Mouse (Mus musculus) liver, postnatal 0 days (tissue): ENCODE data around the gene Rnf144b.

ENCODE experiments used
- CTCF ChIP-seq: sonication (generic); IDR thresholded peaks from 2 replicates; pipeline ENCODE4 v1.5.1; 2016; ENCODE audit warnings: antibody characterized with exemption, low read depth
- EP300 ChIP-seq: IDR thresholded peaks from 2 replicates; pipeline ENCODE4 v1.6.1; 2016; ENCODE audit warnings: antibody characterized with exemption, low read depth, mild to moderate bottlenecking

GRCm38 (mm10) chr13:47182366-47182765 is 59.9 kb downstream of the Rnf144b start:
- TF ChIP-seq CTCF = no peak
- no peak for TF ChIP-seq EP300
